Mouse (Mus musculus) cerebellum, adult 9-11 months (tissue): ENCODE measurements at regions not wholly inside any gene's neighbourhood (a gene's known extent, or its start where the extent isn't known, plus 50 kb on each side); places are given as distances from the start of the nearest gene placed in this dataset.

ENCODE experiments used
- DNase-seq: peaks from one replicate; pipeline ENCODE4 v3.0.0; 2022

GRCm38 (mm10) chr7:123059718-123060337 is 63.9 kb upstream of the Tnrc6a start:
- no peak for DNase-seq

- no peak for DNase-seq
These were observed 60.2 kb upstream of the Tnrc6a start for GRCm38 (mm10) chr7:123063264-123064011.

- DNase-seq, result peak; percentile 69
These were observed 57.7 kb upstream of the Tnrc6a start for GRCm38 (mm10) chr7:123065951-123066351.

GRCm38 (mm10) chr7:123067396-123067795 is 56.3 kb upstream of the Tnrc6a start:
- no peak for DNase-seq

- DNase-seq, result no peak
These were observed 55.4 kb upstream of the Tnrc6a start for GRCm38 (mm10) chr7:123068241-123068640.

- DNase-seq, result peak; percentile 24
These were observed 54.9 kb upstream of the Tnrc6a start for GRCm38 (mm10) chr7:123068715-123069273.

GRCm38 (mm10) chr7:123069280-123069679 is 54.4 kb upstream of the Tnrc6a start:
- DNase-seq, result no peak

GRCm38 (mm10) chr7:123070861-123071260 is 52.8 kb upstream of the Tnrc6a start:
- no peak for DNase-seq
